15 mouse cellular contexts compared by ENCODE assay signal in genomic region chr4:97782497-97782896, GRCm38 (mm10). TPM values are rescaled to one million over a fixed set of nuclear protein-coding genes. Genes with fewer than 3 reads are reported as not detected.
DNase-seq lines count a peak whose midpoint lies in the region; ATAC-seq and TF ChIP-seq lines count a peak whose summit lies in the region.
"Had no signal": no experiment of that assay in that cellular context is flagged by ENCODE, and none has a peak within 500 bp of the region (broad histone marks: within the 10 kb centered on the region; RNA-seq: fewer than 3 reads in every experiment).

No protein-coding gene starts in this region.

- ATAC-seq in forebrain, postnatal 0 days: no peak
- ATAC-seq: activated CD4-positive, CD25-positive, alpha-beta regulatory T cell, adult 4 months; inflammation-experienced regulatory T-cells, adult 6 months had no signal

- peak overlapping the region; percentile 97; the same call in 1 of the 2 replicates for H3K4me3 ChIP-seq in gastrocnemius, adult 2 months
- H3K4me3 ChIP-seq in forebrain, postnatal 0 days (ENCODE audit: low read depth, low read length): no peak overlapping the region
- H3K4me3 ChIP-seq: stomach, embryonic 15.5 days had no signal

- peaks cover under 1% of the 10 kb centered on the region; the same call in 1 of the 2 replicates for H3K4me1 ChIP-seq in forebrain, postnatal 0 days (ENCODE audit: insufficient read depth)

- DNase-seq in gastrocnemius, adult 2 months: peak; percentile 71
- DNase-seq in gastrocnemius, adult 18-20 months (ENCODE audit: low spot score): no peak
- peak; percentile 47 for DNase-seq in left cerebral cortex, postnatal 4 days
- no peak for DNase-seq in left cerebral cortex, adult 18-20 months (ENCODE audit: low spot score in 2 of 2)
- DNase-seq in cerebellum, adult 9-11 months: peak; percentile 73
- peak; percentile 23 for DNase-seq in forebrain, postnatal 0 days
- no peak for DNase-seq in kidney, adult 11 months
- DNase-seq: lung, postnatal 10 days; thymus, postnatal 14 days had no signal

- intact Hi-C loops in gastrocnemius, adult 2 months (cut with DNase I): no loop called here
- intact Hi-C loops in left cerebral cortex, postnatal 4 days (cut with DNase I): loop anchor here (10.0 kb wide), 2 partner anchors 122 to 322 kb away; no protein-coding TSS in a partner anchor

- no peaks in the 10 kb centered on the region for H3K9me3 ChIP-seq in forebrain, postnatal 0 days (ENCODE audit: low read length)
- H3K9me3 ChIP-seq: stomach, embryonic 15.5 days had no signal

- H3K36me3 ChIP-seq in forebrain, postnatal 0 days (ENCODE audit: insufficient read depth): no peaks in the 10 kb centered on the region

- no peaks in the 10 kb centered on the region for H3K27me3 ChIP-seq in forebrain, postnatal 0 days (ENCODE audit: insufficient read depth, low read length)
- H3K27me3 ChIP-seq: stomach, embryonic 15.5 days had no signal

- H3K4me2 ChIP-seq in forebrain, postnatal 0 days (ENCODE audit: low read depth): peak overlapping the region; percentile 33
- H3K4me2 ChIP-seq: stomach, embryonic 15.5 days had no signal

- 64% methylated on average over 6 of the region's 6 CpGs for WGBS in forebrain, postnatal 0 days

- peak overlapping the region; percentile 95 for H3K27ac ChIP-seq in gastrocnemius, adult 2 months
- H3K27ac ChIP-seq in forebrain, postnatal 0 days (ENCODE audit: low read depth, low read length): peak overlapping the region; percentile 0; the same call in 1 of the 2 replicates
- H3K27ac ChIP-seq: liver, embryonic 14.5 days; stomach, embryonic 15.5 days had no signal

- no peak for TF ChIP-seq CTCF in gastrocnemius, adult 2 months (IDR thresholded peaks at IDR 0.05)
- no peak for TF ChIP-seq CTCF in forebrain, postnatal 0 days (IDR thresholded peaks at IDR 0.05; ENCODE audit: low read depth)

- no peak overlapping the region for H3K9ac ChIP-seq in forebrain, postnatal 0 days
- H3K9ac ChIP-seq: liver, embryonic 14.5 days; stomach, embryonic 15.5 days had no signal

RNA-seq across cellular contexts. Expression of gene E130114P18Rik, which starts 4.6 kb away (rescaled TPM):
- not detected for total RNA-seq in gastrocnemius, adult 2 months (2021)
- under 1 TPM in 1 of 2 experiments, not detected in 1; 0.21 TPM for total RNA-seq in gastrocnemius, adult 18-20 months (2021)
- 1 to 10 TPM; 6.6 to 8.2 TPM for total RNA-seq in left cerebral cortex, postnatal 4 days (2021)
- total RNA-seq in left cerebral cortex, adult 18-20 months (2021): 1 to 10 TPM; 6.1 to 7.4 TPM
- 12.9 and 15.2 TPM in 2 replicates for total RNA-seq in forebrain, postnatal 0 days (2014; rRNA removed)
- 19.3 and 20.7 TPM in 2 replicates for polyA plus RNA-seq in forebrain, postnatal 0 days (2015; fragmentation: Nextera tagmentation; extraction: Ambion mirVana)
- total RNA-seq: gastrocnemius, adult 8-10 months had no signal
- polyA plus RNA-seq: activated CD4-positive, CD25-positive, alpha-beta regulatory T cell, adult 4 months; inflammation-experienced regulatory T-cells, adult 6 months; liver, embryonic 14.5 days; small intestine, adult 2 months had no signal

RNA-seq across cellular contexts. Expression of gene Nfia, which starts 10.0 kb away (rescaled TPM):
- 10 to 100 TPM; 57.0 to 57.8 TPM for total RNA-seq in gastrocnemius, adult 2 months (2021)
- total RNA-seq in gastrocnemius, adult 18-20 months (2021): 10 to 100 TPM; 56.3 to 56.9 TPM
- total RNA-seq in left cerebral cortex, postnatal 4 days (2021): 10 to 100 TPM; 97.1 to 99.7 TPM
- 10 to 100 TPM; 54.8 to 59.7 TPM for total RNA-seq in left cerebral cortex, adult 18-20 months (2021)
- total RNA-seq in forebrain, postnatal 0 days (2014; rRNA removed): 44.1 and 51.2 TPM in 2 replicates
- polyA plus RNA-seq in forebrain, postnatal 0 days (2015; fragmentation: Nextera tagmentation; extraction: Ambion mirVana): 38.2 and 57.5 TPM in 2 replicates

Comparison
In these comparisons a context has a peak if more than half of its experiments do, and no peak if none do; other contexts are left out.
1. DNase-seq: peak in gastrocnemius, adult 2 months (single experiment), left cerebral cortex, postnatal 4 days (single experiment), cerebellum, adult 9-11 months (single experiment) and forebrain, postnatal 0 days (single experiment); none in gastrocnemius, adult 18-20 months (single experiment), left cerebral cortex, adult 18-20 months (0 of 2) and kidney, adult 11 months (single experiment).
2. RNA of gene E130114P18Rik, which starts 4.6 kb away (total RNA-seq): 12.9 to 15.2 TPM in forebrain, postnatal 0 days, 6.6 to 8.2 TPM in left cerebral cortex, postnatal 4 days and 6.1 to 7.4 TPM in left cerebral cortex, adult 18-20 months; 0.21 TPM in gastrocnemius, adult 18-20 months and not detected in gastrocnemius, adult 2 months; every median in the first group is over 4 times any median in the second.